Mouse (Mus musculus): ENCODE results near the gene Fbxo21. TPM values are rescaled to one million over a fixed set of nuclear protein-coding genes. Genes with fewer than 3 reads are reported as not detected.

Gene Fbxo21
- 28.7 TPM for polyA plus RNA-seq (2014; fragmentation: Illumina TruSeq; extraction: RNeasy Lipid Tissue Mini Kit (QIAGEN cat#74804); ENCODE audit: low read depth, low replicate concordance)

GRCm38 (mm10) chr5:117976657-117977500 is at the start of gene Fbxo21:
Fbxo21 (plus strand) TSS chr5:117976730.

GRCm38 (mm10) chr5:118027698-118028190 is 51.2 kb downstream of the Fbxo21 start, which contains the start of gene Tesc:
Tesc (plus strand) TSS chr5:118027743.

Other genes with a start within 250 kb of the Fbxo21 start
- gene Nos1, start 195.7 kb upstream of the Fbxo21 start, polyA plus RNA-seq (2014; fragmentation: Illumina TruSeq; extraction: RNeasy Lipid Tissue Mini Kit (QIAGEN cat#74804); ENCODE audit: low read depth, low replicate concordance), result 0.29 TPM
- gene Tesc, start 51.0 kb downstream of the Fbxo21 start, polyA plus RNA-seq (2014; fragmentation: Illumina TruSeq; extraction: RNeasy Lipid Tissue Mini Kit (QIAGEN cat#74804); ENCODE audit: low read depth, low replicate concordance), result 13.2 TPM
- gene Fbxw8, start 178.7 kb downstream of the Fbxo21 start, polyA plus RNA-seq (2014; fragmentation: Illumina TruSeq; extraction: RNeasy Lipid Tissue Mini Kit (QIAGEN cat#74804); ENCODE audit: low read depth, low replicate concordance), result 1.9 TPM
- not detected for gene Hrk, start 187.9 kb downstream of the Fbxo21 start, polyA plus RNA-seq (2014; fragmentation: Illumina TruSeq; extraction: RNeasy Lipid Tissue Mini Kit (QIAGEN cat#74804); ENCODE audit: low read depth, low replicate concordance)

All from adrenal gland, adult 10 weeks (tissue).